Mouse (Mus musculus): ENCODE results near the gene Psmg1. TPM values are rescaled to one million over a fixed set of nuclear protein-coding genes. Genes with fewer than 3 reads are reported as not detected.

Psmg1 gene
- total and polyA plus RNA-seq, 3 experiments = 112 to 169 TPM; not detected in 1

GRCm38 (mm10) chr16:95958080-95958479, 32.7 kb downstream of the Psmg1 start:
- Histone ChIP-seq H3K4me3 (ENCODE audit: control insufficient read depth in 1 of 2, insufficient read depth in 1 of 2, low read depth in 2 of 2, low read length in 2 of 2) (no peak overlapping the region), H3K9me3 (replicated peaks; ENCODE audit: insufficient read depth, low read length) (no peaks in the 10 kb centered on the region), H3K9ac (ENCODE audit: control insufficient read depth, low read depth, low read length, poor library complexity, severe bottlenecking) (no peak overlapping the region), H3K4me1 (ENCODE audit: control insufficient read depth in 1 of 2, insufficient read depth in 2 of 2, low read length in 2 of 2) (no peaks in the 10 kb centered on the region), H3K36me3 (ENCODE audit: control insufficient read depth in 1 of 2, insufficient read depth in 2 of 2, low read length in 2 of 2) (no peaks in the 10 kb centered on the region), H3K27me3 (ENCODE audit: control insufficient read depth in 1 of 2, insufficient read depth in 2 of 2, low read length in 2 of 2) (no peaks in the 10 kb centered on the region), H3K79me2 (ENCODE audit: control insufficient read depth, insufficient read depth, low read length, poor library complexity) (no peaks in the 10 kb centered on the region), H3K27ac (ENCODE audit: control insufficient read depth, low read depth, low read length) (no peak overlapping the region)
- DNase-seq (ENCODE audit: low read depth, low spot score) = no peak
- TF ChIP-seq TBP (IDR thresholded peaks at IDR 0.05; ENCODE audit: low read depth, low read length) = no peak
- TF ChIP-seq JUND (IDR thresholded peaks at IDR 0.05; ENCODE audit: low read depth, low read length) = no peak
- TF ChIP-seq NRF1 (IDR thresholded peaks at IDR 0.05; ENCODE audit: insufficient read depth, low read depth, low read length, poor library complexity, severe bottlenecking) = no peak
- no peak for TF ChIP-seq MXI1 (IDR thresholded peaks at IDR 0.05; ENCODE audit: low read depth, low read length)
- no peak for TF ChIP-seq ZKSCAN1 (IDR thresholded peaks at IDR 0.05; ENCODE audit: low read depth, low read length)
- no peak for TF ChIP-seq KAT2A (conservative IDR thresholded peaks at IDR 0.05; ENCODE audit: low read depth, low read length)
- TF ChIP-seq USF2 (IDR thresholded peaks at IDR 0.05; ENCODE audit: borderline replicate concordance in 1 of 2, insufficient read depth in 1 of 2, low read depth in 1 of 2, low read length in 2 of 2) = no peak
- TF ChIP-seq POLR2AphosphoS2 (IDR thresholded peaks at IDR 0.05; ENCODE audit: low read length) = no peak
- no peak for TF ChIP-seq USF1 (IDR thresholded peaks at IDR 0.05; ENCODE audit: low read depth, low read length)
- TF ChIP-seq SMC3 (IDR thresholded peaks at IDR 0.05; ENCODE audit: low read depth, low read length) = no peak
- TF ChIP-seq MAZ (IDR thresholded peaks at IDR 0.05; ENCODE audit: low read depth, low read length) = no peak
- TF ChIP-seq E2F4 (IDR thresholded peaks at IDR 0.05; ENCODE audit: borderline replicate concordance, low read depth, low read length) = no peak
- no peak for TF ChIP-seq HCFC1 (IDR thresholded peaks at IDR 0.05; ENCODE audit: low read depth, low read length)
- TF ChIP-seq ZC3H11A (IDR thresholded peaks at IDR 0.05; ENCODE audit: low read depth, low read length) = no peak
- no peak for TF ChIP-seq ZMIZ1 (IDR thresholded peaks at IDR 0.05; ENCODE audit: low read depth, low read length)
- TF ChIP-seq UBTF (IDR thresholded peaks at IDR 0.05; ENCODE audit: borderline replicate concordance, insufficient read depth, low read depth, low read length) = no peak
- TF ChIP-seq NELFE (IDR thresholded peaks at IDR 0.05; ENCODE audit: low read depth, low read length) = no peak
- no peak for TF ChIP-seq MYC (IDR thresholded peaks at IDR 0.05; ENCODE audit: low read depth, low read length)
- TF ChIP-seq MYB (IDR thresholded peaks at IDR 0.05; ENCODE audit: low read depth, low read length) = no peak

GRCm38 (mm10) chr16:95956618-95957017, 34.1 kb downstream of the Psmg1 start:
- H3K4me3 ChIP-seq (ENCODE audit: control insufficient read depth in 1 of 2, insufficient read depth in 1 of 2, low read depth in 2 of 2, low read length in 2 of 2) = no peak overlapping the region
- H3K36me3 ChIP-seq (ENCODE audit: control insufficient read depth in 1 of 2, insufficient read depth in 2 of 2, low read length in 2 of 2) = no peaks in the 10 kb centered on the region
- no peaks in the 10 kb centered on the region; a peak in 1 of 4 replicates for H3K27me3 ChIP-seq (ENCODE audit: control insufficient read depth in 1 of 2, insufficient read depth in 2 of 2, low read length in 2 of 2)
- peak; percentile 27 for DNase-seq (ENCODE audit: low read depth, low spot score)
- H3K9ac ChIP-seq (ENCODE audit: control insufficient read depth, low read depth, low read length, poor library complexity, severe bottlenecking) = no peak overlapping the region
- TF ChIP-seq POLR2AphosphoS2 (IDR thresholded peaks at IDR 0.05; ENCODE audit: low read length) (no peak), CTCF (IDR thresholded peaks at IDR 0.05 in 2 of 3, conservative IDR thresholded peaks at IDR 0.05 in 1 of 3; ENCODE audit: control insufficient read depth in 1 of 3, insufficient read depth in 1 of 3, low read depth in 2 of 3, low read length in 3 of 3, poor library complexity in 1 of 3, severe bottlenecking in 1 of 3) (peak; percentile 45 to 63 (median 48)), RAD21 (IDR thresholded peaks at IDR 0.05; ENCODE audit: low read depth, low read length) (peak; percentile 44), SMC3 (IDR thresholded peaks at IDR 0.05; ENCODE audit: low read depth, low read length) (peak; percentile 39)
- no peaks in the 10 kb centered on the region for H3K9me3 ChIP-seq (replicated peaks; ENCODE audit: insufficient read depth, low read length)
- no peaks in the 10 kb centered on the region for H3K4me1 ChIP-seq (ENCODE audit: control insufficient read depth in 1 of 2, insufficient read depth in 2 of 2, low read length in 2 of 2)
- no peak overlapping the region for H3K27ac ChIP-seq (ENCODE audit: control insufficient read depth, low read depth, low read length)
- H3K79me2 ChIP-seq (ENCODE audit: control insufficient read depth, insufficient read depth, low read length, poor library complexity) = no peaks in the 10 kb centered on the region
